In genomic region chr8:90955761-90956136, GRCm38 (mm10) we compare ENCODE assay signal across 8 mouse cellular contexts.
A peak's percentile ranks its signal among the peaks of the same experiment; 100 is the strongest.
DNase-seq lines count a peak whose midpoint lies in the region; ATAC-seq and TF ChIP-seq lines count a peak whose summit lies in the region.

No protein-coding gene starts in this region.

- peak overlapping the region; percentile 63 for H3K4me3 ChIP-seq in heart, embryonic 10.5 days
- H3K4me3 ChIP-seq in CH12.LX (replicated peaks in 1 of 3; ENCODE audit: low read depth in 2 of 3, low read length in 2 of 3, poor library complexity in 1 of 3) = peak overlapping the region; percentile 52 to 69 (median 56)
- H3K4me3 ChIP-seq in forebrain, embryonic 14.5 days (ENCODE audit: low read depth, low read length) = peak overlapping the region; percentile 54
- peak overlapping the region; percentile 56 to 75; a peak in 3 of 4 replicates for H3K4me3 ChIP-seq in liver, embryonic 14.5 days (ENCODE audit: insufficient read depth in 1 of 2, low read depth in 2 of 2, low read length in 2 of 2)

- H3K4me2 ChIP-seq in CH12.LX (ENCODE audit: insufficient read depth, low read depth, poor library complexity, severe bottlenecking) = no peak overlapping the region; the same call in 1 of the 2 replicates
- peak overlapping the region; percentile 94 for H3K4me2 ChIP-seq in forebrain, embryonic 14.5 days (ENCODE audit: low read length)
- peak overlapping the region; percentile 75 for H3K4me2 ChIP-seq in liver, embryonic 14.5 days (ENCODE audit: low read depth)

- TF ChIP-seq EP300 in CH12.LX (IDR thresholded peaks at IDR 0.05; ENCODE audit: low read length) = no peak
- no peak for TF ChIP-seq EP300 in liver, embryonic 14.5 days (IDR thresholded peaks at IDR 0.05; ENCODE audit: low read depth)

- peak overlapping the region; percentile 95 for H3K27ac ChIP-seq in heart, embryonic 10.5 days
- H3K27ac ChIP-seq in CH12.LX (ENCODE audit: insufficient read depth, low read depth) = no peak overlapping the region
- H3K27ac ChIP-seq in forebrain, embryonic 14.5 days (ENCODE audit: low read depth, low read length) = peak overlapping the region; percentile 98
- H3K27ac ChIP-seq in liver, embryonic 14.5 days = peak overlapping the region; percentile 84

- peaks cover 1% of the 10 kb centered on the region; the same call in 1 of the 2 replicates for H3K36me3 ChIP-seq in heart, embryonic 10.5 days
- H3K36me3 ChIP-seq in CH12.LX (replicated peaks in 1 of 2; ENCODE audit: control insufficient read depth in 1 of 2, insufficient read depth in 1 of 2, low read length in 1 of 2) = peaks cover 4 to 11% of the 10 kb centered on the region in 2 experiments
- peaks cover 9% of the 10 kb centered on the region; the same call in 1 of the 2 replicates for H3K36me3 ChIP-seq in forebrain, embryonic 14.5 days (ENCODE audit: control insufficient read depth, insufficient read depth, low read length)
- no peaks in the 10 kb centered on the region; the same call in 1 of the 2 replicates for H3K36me3 ChIP-seq in liver, embryonic 14.5 days (replicated peaks; ENCODE audit: control insufficient read depth, insufficient read depth, low read depth)

- H3K9me3 ChIP-seq in heart, embryonic 10.5 days = no peaks in the 10 kb centered on the region
- H3K9me3 ChIP-seq in CH12.LX (replicated peaks; ENCODE audit: low read length) = no peaks in the 10 kb centered on the region
- H3K9me3 ChIP-seq in forebrain, embryonic 14.5 days (replicated peaks; ENCODE audit: control insufficient read depth, low read length) = no peaks in the 10 kb centered on the region
- H3K9me3 ChIP-seq in liver, embryonic 14.5 days (ENCODE audit: control insufficient read depth, low read length) = no peaks in the 10 kb centered on the region

- TF ChIP-seq CTCF in CH12.LX (conservative IDR thresholded peaks at IDR 0.05 in 1 of 2, IDR thresholded peaks at IDR 0.05 in 1 of 2; ENCODE audit: low read depth in 2 of 2, low read length in 2 of 2) = no peak
- no peak for TF ChIP-seq CTCF in liver, embryonic 14.5 days (IDR thresholded peaks at IDR 0.05; ENCODE audit: low read depth)

- peak overlapping the region; percentile 95 for H3K9ac ChIP-seq in CH12.LX (ENCODE audit: insufficient read depth, low read depth)
- peak overlapping the region; percentile 85 for H3K9ac ChIP-seq in forebrain, embryonic 14.5 days (ENCODE audit: low read length)
- H3K9ac ChIP-seq in liver, embryonic 14.5 days (replicated peaks) = peak overlapping the region; percentile 75

- TF ChIP-seq RAD21 in CH12.LX (IDR thresholded peaks at IDR 0.05; ENCODE audit: low read depth, low read length) = no peak

- no peak for TF ChIP-seq POLR2A in CH12.LX (IDR thresholded peaks at IDR 0.05; ENCODE audit: low read depth, low read length)

- DNase-seq in heart, embryonic 10.5 days (ENCODE audit: low spot score) = no peak
- DNase-seq in heart, postnatal 36 days = no peak
- DNase-seq in CH12.LX (ENCODE audit: extremely low read depth) = no peak
- DNase-seq in forebrain, embryonic 14.5 days (ENCODE audit: low spot score) = no peak
- no peak for DNase-seq in liver, embryonic 14.5 days (ENCODE audit: low read depth in 3 of 3, low spot score in 3 of 3)
- DNase-seq in thymus, adult 18-20 months = no peak
- no peak for DNase-seq in yolk sac, embryonic 10.5 days (ENCODE audit: low spot score)

- peaks cover 37% of the 10 kb centered on the region for H3K79me2 ChIP-seq in CH12.LX (replicated peaks; ENCODE audit: control insufficient read depth, extremely low read depth, insufficient read depth, poor library complexity, severe bottlenecking)

- dilution Hi-C loops in CH12.LX (cut with MboI; ENCODE audit: extremely low pct_ligation_motif_present, extremely low pct_unique_long_range_greater_than_20kb, low sequenced_read_pairs) = no loop called here

- in situ Hi-C loops in CH12.LX (cut with MboI; ENCODE audit: low pct_ligation_motif_present, low pct_unique_long_range_greater_than_20kb, low sequenced_read_pairs) = no loop called here

- intact Hi-C loops in heart, postnatal 36 days (cut with DNase I) = no loop called here

- 0 out of 2 replicates have a peak, but pooled peaks cover 3% of the 10 kb centered on the region for H3K4me1 ChIP-seq in heart, embryonic 10.5 days
- H3K4me1 ChIP-seq in CH12.LX (ENCODE audit: control insufficient read depth in 1 of 2, insufficient read depth in 2 of 2) = peaks cover 8 to 24% of the 10 kb centered on the region in 2 experiments
- H3K4me1 ChIP-seq in forebrain, embryonic 14.5 days (ENCODE audit: control insufficient read depth, insufficient read depth, low read length) = peaks cover 25% of the 10 kb centered on the region
- H3K4me1 ChIP-seq in liver, embryonic 14.5 days (replicated peaks; ENCODE audit: control insufficient read depth in 2 of 2, insufficient read depth in 2 of 2, low read length in 1 of 2) = 0 out of 4 replicates have a peak, but pooled peaks cover 4 to 6% of the 10 kb centered on the region in 2 experiments

- no peak for ATAC-seq in forebrain, embryonic 14.5 days
- ATAC-seq in liver, embryonic 14.5 days (ENCODE audit: insufficient read depth) = no peak
- no peak for ATAC-seq in megakaryocyte-erythroid progenitor cell, adult 5-6 weeks (replicated peaks; ENCODE audit: low FRiP score, low TSS enrichment, poor library complexity, severe bottlenecking)

- H3K27me3 ChIP-seq in heart, embryonic 10.5 days (ENCODE audit: insufficient read depth, poor library complexity, severe bottlenecking) = no peaks in the 10 kb centered on the region
- H3K27me3 ChIP-seq in CH12.LX (replicated peaks) = no peaks in the 10 kb centered on the region
- H3K27me3 ChIP-seq in forebrain, embryonic 14.5 days (replicated peaks; ENCODE audit: control insufficient read depth, insufficient read depth, low read length) = no peaks in the 10 kb centered on the region
- no peaks in the 10 kb centered on the region for H3K27me3 ChIP-seq in liver, embryonic 14.5 days (ENCODE audit: control insufficient read depth, insufficient read depth, low read length)

TF ChIP-seq in CH12.LX, 34 proteins besides CTCF, POLR2A, EP300 and RAD21:
- TF ChIP-seq CHD2 (IDR thresholded peaks at IDR 0.05; ENCODE audit: low read length) (no peak), POLR2AphosphoS2 (IDR thresholded peaks at IDR 0.05; ENCODE audit: low read depth, low read length) (no peak), BHLHE40 (IDR thresholded peaks at IDR 0.05; ENCODE audit: low read depth, low read length) (no peak), CHD1 (IDR thresholded peaks at IDR 0.05; ENCODE audit: low read depth, low read length) (peak; percentile 92)
